Mouse (Mus musculus) embryonic fibroblast, embryonic 13.5 days (primary cell): ENCODE measurements around the gene Rftn1.

Experiments used
- CTCF ChIP-seq: IDR thresholded peaks from 2 replicates; pipeline ENCODE4 v1.5.1; 2011; ENCODE audit warnings: mild to moderate bottlenecking, control low read depth, low read length, moderate library complexity, borderline replicate concordance; ENCODE audit not compliant: insufficient read depth
- POLR2A ChIP-seq: IDR thresholded peaks from 2 replicates; pipeline ENCODE4 v1.6.1; 2011; ENCODE audit warnings: low read depth, mild to moderate bottlenecking, control low read depth, low read length, moderate library complexity

- TF ChIP-seq CTCF, result no peak
- TF ChIP-seq POLR2A, result no peak
Observed at GRCm38 (mm10) chr17:50078749-50079148, 111.7 kb downstream of the Rftn1 start.
